Mouse (Mus musculus) CH12.LX (cell line): ENCODE results near the gene Cenpx. TPM values are rescaled to one million over a fixed set of nuclear protein-coding genes. Genes with fewer than 3 reads are reported as not detected.

Experiments
- DNase-seq: peaks from one replicate; pipeline ENCODE4 v3.0.0-alpha.2; 2013; ENCODE audit errors: extremely low read depth
- H3K27ac ChIP-seq: 2 replicates; pipeline ENCODE4 v1.5.1; 2012; ENCODE audit warnings: low read depth, mild to moderate bottlenecking, control low read depth, moderate library complexity; ENCODE audit not compliant: insufficient read depth
- H3K27me3 ChIP-seq: replicated peaks from 2 replicates; pipeline ENCODE3; 2012; ENCODE audit warnings: inconsistent platforms
- H3K36me3 ChIP-seq, 2 experiments: replicated peaks in 1 of 2; 2 replicates each; pipeline versions ENCODE3 to v1.6.1; 2012; ENCODE audit warnings: inconsistent platforms in 1 of 2, low read length in 1 of 2, mild to moderate bottlenecking in 1 of 2, mixed read lengths in 1 of 2, moderate library complexity in 1 of 2; ENCODE audit not compliant: control insufficient read depth in 1 of 2, insufficient read depth in 1 of 2
- H3K4me1 ChIP-seq, 2 experiments: 2 replicates each; pipeline ENCODE4 v1.6.1; 2012; ENCODE audit warnings: inconsistent platforms in 1 of 2, moderate library complexity in 1 of 2; ENCODE audit not compliant: insufficient read depth in 2 of 2, control insufficient read depth in 1 of 2
- H3K4me2 ChIP-seq: 2 replicates; pipeline ENCODE4 v1.6.1; 2012; ENCODE audit warnings: low read depth, mild to moderate bottlenecking, control low read depth; ENCODE audit not compliant: poor library complexity, insufficient read depth, severe bottlenecking
- H3K4me3 ChIP-seq, 3 experiments: fragments of 150-350 bp in 1 of 3; sonication (generic) in 1 of 3; replicated peaks in 1 of 3; 2 replicates each; pipeline versions ENCODE3 to v1.5.1; 2011 to 2012; ENCODE audit warnings: low read depth in 2 of 3, low read length in 2 of 3, mild to moderate bottlenecking in 2 of 3, moderate library complexity in 2 of 3, control low read depth in 1 of 3, improper control_type of control experiment in 1 of 3, inconsistent platforms in 1 of 3, mixed read lengths in 1 of 3; ENCODE audit not compliant: poor library complexity in 1 of 3
- H3K79me2 ChIP-seq: replicated peaks from 2 replicates; pipeline ENCODE4 v1.6.1; 2012; ENCODE audit warnings: mild to moderate bottlenecking, moderate library complexity; ENCODE audit not compliant: control insufficient read depth, poor library complexity, insufficient read depth, severe bottlenecking; ENCODE audit errors: extremely low read depth
- H3K9ac ChIP-seq: 2 replicates; pipeline ENCODE4 v1.6.1; 2012; ENCODE audit warnings: low read depth, mild to moderate bottlenecking, control low read depth, moderate library complexity; ENCODE audit not compliant: insufficient read depth
- H3K9me3 ChIP-seq: replicated peaks from 2 replicates; pipeline ENCODE3; 2012; ENCODE audit warnings: low read length, inconsistent platforms, mixed read lengths
- BHLHE40 ChIP-seq: IDR thresholded peaks from 2 replicates; pipeline ENCODE4 v1.6.1; 2011; ENCODE audit warnings: mild to moderate bottlenecking, low read depth, low read length, improper control_type of control experiment
- CHD1 ChIP-seq: IDR thresholded peaks from 2 replicates; pipeline ENCODE4 v1.6.1; 2012; ENCODE audit warnings: low read depth, low read length, improper control_type of control experiment, inconsistent platforms
- CTCF ChIP-seq, 2 experiments: IDR thresholded peaks in 1 of 2; conservative IDR thresholded peaks in 1 of 2; 2 replicates each; pipeline ENCODE4 v1.5.1; 2011 to 2012; ENCODE audit warnings: low read depth in 2 of 2, low read length in 2 of 2, improper control_type of control experiment in 1 of 2, inconsistent platforms in 1 of 2, mild to moderate bottlenecking in 1 of 2, moderate library complexity in 1 of 2
- E2F4 ChIP-seq: IDR thresholded peaks from 2 replicates; pipeline ENCODE4 v1.6.1; 2011; ENCODE audit warnings: low read depth, low read length, improper control_type of control experiment; ENCODE audit not compliant: insufficient replicate concordance
- ELF1 ChIP-seq: IDR thresholded peaks from 2 replicates; pipeline ENCODE4 v1.6.1; 2014; ENCODE audit warnings: low read depth, mild to moderate bottlenecking, inconsistent platforms, low read length, improper control_type of control experiment
- EP300 ChIP-seq: IDR thresholded peaks from 2 replicates; pipeline ENCODE4 v1.6.1; 2011; ENCODE audit warnings: low read length, improper control_type of control experiment
- ETS1 ChIP-seq: conservative IDR thresholded peaks from 2 replicates; pipeline ENCODE4 v1.6.1; 2012; ENCODE audit warnings: low read depth, mild to moderate bottlenecking, inconsistent platforms, low read length, improper control_type of control experiment, moderate library complexity
- HCFC1 ChIP-seq: IDR thresholded peaks from 2 replicates; pipeline ENCODE4 v1.6.1; 2012; ENCODE audit warnings: low read depth, mild to moderate bottlenecking, inconsistent platforms, low read length, improper control_type of control experiment
- IRF4 ChIP-seq: IDR thresholded peaks from 2 replicates; pipeline ENCODE4 v1.6.1; 2014; ENCODE audit warnings: low read depth, mild to moderate bottlenecking, inconsistent platforms, low read length, improper control_type of control experiment
- JUN ChIP-seq: IDR thresholded peaks from 2 replicates; pipeline ENCODE4 v1.6.1; 2011; ENCODE audit warnings: low read depth, mild to moderate bottlenecking, low read length, improper control_type of control experiment, moderate library complexity; ENCODE audit not compliant: insufficient read depth
- JUND ChIP-seq: conservative IDR thresholded peaks from 2 replicates; pipeline ENCODE4 v1.6.1; 2011; ENCODE audit warnings: low read depth, low read length, improper control_type of control experiment
- KAT2A ChIP-seq: IDR thresholded peaks from 2 replicates; pipeline ENCODE4 v1.6.1; 2012; ENCODE audit warnings: low read length, improper control_type of control experiment, inconsistent platforms; ENCODE audit not compliant: insufficient replicate concordance
- MAX ChIP-seq: IDR thresholded peaks from 2 replicates; pipeline ENCODE4 v1.6.1; 2011; ENCODE audit warnings: low read length, improper control_type of control experiment
- MAZ ChIP-seq: IDR thresholded peaks from 2 replicates; pipeline ENCODE4 v1.6.1; 2012; ENCODE audit warnings: low read depth, mild to moderate bottlenecking, inconsistent platforms, low read length, improper control_type of control experiment, moderate library complexity
- MEF2A ChIP-seq: IDR thresholded peaks from 2 replicates; pipeline ENCODE4 v1.6.1; 2014; ENCODE audit warnings: low read depth, mild to moderate bottlenecking, inconsistent platforms, low read length, improper control_type of control experiment, borderline replicate concordance
- MXI1 ChIP-seq: IDR thresholded peaks from 2 replicates; pipeline ENCODE4 v1.6.1; 2011; ENCODE audit warnings: mild to moderate bottlenecking, low read depth, low read length, improper control_type of control experiment
- MYC ChIP-seq: IDR thresholded peaks from 2 replicates; pipeline ENCODE4 v1.6.1; 2011; ENCODE audit warnings: low read depth, mild to moderate bottlenecking, improper control_type of control experiment, low read length
- POLR2AphosphoS2 ChIP-seq: IDR thresholded peaks from 2 replicates; pipeline ENCODE4 v1.6.1; 2011; ENCODE audit warnings: low read depth, low read length, improper control_type of control experiment
- RAD21 ChIP-seq: IDR thresholded peaks from 2 replicates; pipeline ENCODE4 v1.6.1; 2011; ENCODE audit warnings: low read depth, mild to moderate bottlenecking, low read length, improper control_type of control experiment, moderate library complexity
- TBP ChIP-seq: conservative IDR thresholded peaks from 2 replicates; pipeline ENCODE4 v1.6.1; 2011; ENCODE audit warnings: low read depth, low read length, improper control_type of control experiment
- TCF12 ChIP-seq: IDR thresholded peaks from 2 replicates; pipeline ENCODE4 v1.6.1; 2014; ENCODE audit warnings: low read depth, mild to moderate bottlenecking, inconsistent platforms, low read length, improper control_type of control experiment
- USF1 ChIP-seq: IDR thresholded peaks from 2 replicates; pipeline ENCODE4 v1.6.1; 2014; ENCODE audit warnings: low read depth, mild to moderate bottlenecking, inconsistent platforms, low read length, improper control_type of control experiment
- ZMIZ1 ChIP-seq: IDR thresholded peaks from 2 replicates; pipeline ENCODE4 v1.6.1; 2012; ENCODE audit warnings: low read depth, mild to moderate bottlenecking, inconsistent platforms, low read length, improper control_type of control experiment
- ZNF384 ChIP-seq: IDR thresholded peaks from 2 replicates; pipeline ENCODE4 v1.6.1; 2012; ENCODE audit warnings: low read depth, low read length, improper control_type of control experiment, inconsistent platforms
- dilution Hi-C: fragments of 300-500 bp; cut with MboI; formaldehyde crosslinking; loops from 2 replicates; pipeline ENCODE4 v1.14.3; 2020; ENCODE audit warnings: low sequenced_read_pairs; ENCODE audit not compliant: extremely low pct_unique_long_range_greater_than_20kb, extremely low pct_ligation_motif_present
- in situ Hi-C: fragments of 300-500 bp; cut with MboI; formaldehyde crosslinking; loops from 3 replicates; pipeline ENCODE4 v1.14.3; 2019; ENCODE audit warnings: low sequenced_read_pairs, low pct_ligation_motif_present, low pct_unique_long_range_greater_than_20kb, mixed read lengths
- polyA plus RNA-seq: library from polyadenylated mRNA; unstranded; fragments of >175 nt; gene quantifications from 2 replicates; pipeline ENCODE4 v1.2.1, GENCODE M21; 2012; ENCODE audit warnings: low read depth; ENCODE audit not compliant: insufficient read length
- total RNA-seq, 2 experiments: library from RNA; depleted of rRNA; stranded (reverse); fragments of 300-350 nt in 1 of 2; fragments of >200 nt in 1 of 2; gene quantifications; 2 replicates each; pipeline ENCODE4 v1.2.3; 2012 to 2014

The Cenpx gene
- total and polyA plus RNA-seq, 3 experiments = 76.5 to 122 (median 101) TPM

DNA sequence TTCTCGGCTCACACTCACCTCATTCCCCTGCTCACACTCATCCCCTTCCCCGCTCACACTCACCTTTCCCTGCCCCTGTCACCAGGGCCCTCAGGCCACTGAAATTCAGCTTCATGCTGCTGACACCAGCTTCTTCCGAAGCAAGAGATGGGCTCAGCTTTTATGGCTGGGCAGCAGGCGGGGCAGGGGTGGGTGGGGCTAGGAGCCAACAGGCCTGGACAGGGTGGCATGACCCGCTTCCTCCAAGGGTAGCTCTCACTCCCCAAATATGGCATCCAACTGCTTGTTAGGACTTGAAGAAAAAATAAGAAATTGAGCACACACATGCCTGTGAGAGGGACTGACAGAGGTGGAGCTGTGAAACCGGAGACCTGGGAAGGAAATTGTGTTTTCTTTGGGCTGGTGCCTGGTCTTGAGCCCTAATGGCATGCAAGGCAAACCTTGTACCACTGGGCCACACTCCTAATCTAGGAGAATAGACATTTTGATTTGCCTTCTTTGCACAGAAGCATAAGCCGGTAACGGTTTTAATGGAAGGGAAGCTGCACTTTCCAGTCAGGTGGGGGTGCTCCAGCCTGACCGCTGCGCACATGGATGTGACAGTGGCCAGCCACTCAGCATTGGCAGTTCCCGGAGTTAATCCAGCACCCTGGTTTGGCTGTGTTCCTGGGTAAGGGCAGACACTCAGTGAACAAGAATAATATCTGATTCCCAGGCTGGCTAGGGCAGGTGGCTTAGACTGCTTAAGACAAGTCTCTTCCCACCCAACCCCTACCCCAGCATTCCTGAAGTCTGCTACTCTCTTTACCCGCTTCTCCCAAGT, 18.5 kb upstream of the Cenpx start, which contains the start of gene Cbr2:
Gene Cbr2 (minus strand): TSS at position 257 of the 823 bp plus-strand sequence.
- Histone ChIP-seq H3K27me3 (peaks cover 68% of the 10 kb centered on the region), H3K9me3 (no peaks in the 10 kb centered on the region), H3K4me1 (peaks cover 7 to 10% of the 10 kb centered on the region in 2 experiments; a peak in 3 of 4 replicates), H3K79me2 (no peaks in the 10 kb centered on the region), H3K4me3 (no peak within 1 kb of the TSS), H3K36me3 (no peaks in the 10 kb centered on the region), H3K9ac (no peak within 1 kb of the TSS)
- no peak for DNase-seq
- TF ChIP-seq RAD21 = no peak
- no peak for TF ChIP-seq JUND
- no peak for TF ChIP-seq ZMIZ1
- no peak for TF ChIP-seq CTCF (conservative IDR thresholded peaks at IDR 0.05 in 1 of 2, IDR thresholded peaks at IDR 0.05 in 1 of 2; ENCODE audit: low read depth in 2 of 2, low read length in 2 of 2)
- TF ChIP-seq ZNF384 = no peak
- TF ChIP-seq, all 38 proteins: peak for 0
- dilution Hi-C loops = no loop called here
- Histone ChIP-seq H3K27ac (no peak within 1 kb of the TSS), H3K4me2 (no peak within 1 kb of the TSS)
- in situ Hi-C loops = no loop called here

DNA sequence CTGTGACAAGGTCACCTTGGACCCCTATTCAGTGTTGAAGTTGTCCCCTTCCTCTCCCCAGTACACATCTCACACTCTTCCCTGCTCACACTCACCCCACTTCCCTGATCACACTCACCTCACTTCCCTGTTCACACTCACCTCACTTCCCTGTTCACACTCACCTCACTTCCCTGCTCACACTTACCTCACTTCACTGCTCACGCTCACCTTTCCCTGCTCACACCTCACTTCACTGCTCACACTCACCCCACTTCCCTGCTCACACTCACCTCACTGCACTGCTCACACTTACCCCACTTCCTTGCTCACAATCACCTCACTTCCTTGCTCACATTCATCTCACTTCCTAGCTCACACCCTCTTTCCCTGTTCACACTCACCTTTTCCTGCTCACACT, 17.9 kb upstream of the Cenpx start:
- peaks cover 61% of the 10 kb centered on the region for H3K27me3 ChIP-seq
- in situ Hi-C loops = no loop called here
- peaks cover 5 to 8% of the 10 kb centered on the region in 2 experiments for H3K4me1 ChIP-seq

DNA sequence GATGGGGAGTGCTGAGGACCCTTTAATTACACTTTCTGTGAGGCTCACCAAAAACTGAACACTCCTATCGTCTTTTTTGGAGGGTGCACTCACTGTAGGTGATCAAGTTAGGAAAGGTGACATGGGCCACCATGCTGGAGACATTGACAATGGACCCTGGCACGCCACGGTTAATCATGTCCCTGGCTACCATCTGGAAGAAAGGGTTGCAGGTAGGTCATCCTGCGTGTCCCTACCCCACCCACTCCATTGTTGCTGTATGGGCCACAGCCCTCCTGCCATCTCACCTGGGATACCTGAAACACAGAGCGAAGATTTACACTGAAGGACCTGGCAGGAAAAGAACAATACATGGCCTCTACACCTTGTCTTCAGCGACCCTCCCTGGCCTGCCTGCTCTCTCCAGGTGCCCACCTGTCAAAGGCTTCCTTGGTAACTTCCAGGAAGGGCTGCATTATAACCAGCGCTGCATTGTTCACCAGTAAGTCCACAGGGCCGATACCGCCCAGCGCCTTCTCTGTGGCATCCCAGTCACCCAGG, 16.9 kb upstream of the Cenpx start:
- in situ Hi-C loops = no loop called here
- Histone ChIP-seq H3K4me3 (no peak overlapping the region), H3K27me3 (peaks cover 59% of the 10 kb centered on the region), H3K4me2 (no peak overlapping the region), H3K27ac (no peak overlapping the region), H3K9ac (no peak overlapping the region), H3K36me3 (peaks cover 5 to 9% of the 10 kb centered on the region in 2 experiments), H3K9me3 (no peaks in the 10 kb centered on the region), H3K79me2 (no peaks in the 10 kb centered on the region), H3K4me1 (peaks cover 8 to 13% of the 10 kb centered on the region in 2 experiments)
- DNase-seq = no peak
- TF ChIP-seq MXI1 (no peak), HCFC1 (no peak), JUND (no peak), BHLHE40 (no peak), TBP (no peak), E2F4 (no peak), EP300 (no peak), ELF1 (no peak), CHD1 (no peak), RAD21 (no peak), MAX (no peak), MEF2A (no peak), KAT2A (no peak), TCF12 (no peak), MAZ (no peak), JUN (no peak), POLR2AphosphoS2 (no peak), ETS1 (no peak)
- dilution Hi-C loops = no loop called here

More for the DNA sequence above, 17.9 kb upstream of the Cenpx start:
- no peak for DNase-seq
- dilution Hi-C loops = no loop called here
- Histone ChIP-seq H3K79me2 (no peaks in the 10 kb centered on the region), H3K9ac (no peak overlapping the region), H3K4me3 (no peak overlapping the region), H3K4me2 (no peak overlapping the region), H3K36me3 (no peaks in the 10 kb centered on the region), H3K27ac (no peak overlapping the region), H3K9me3 (no peaks in the 10 kb centered on the region)
- no peak for TF ChIP-seq JUN
- no peak for TF ChIP-seq TCF12
- TF ChIP-seq MYC = no peak
- no peak for TF ChIP-seq USF1
- no peak for TF ChIP-seq MAZ
- TF ChIP-seq IRF4 = no peak
- no peak for TF ChIP-seq MXI1
- TF ChIP-seq, all 38 proteins: peak for 0
